Mouse (Mus musculus): Measurements from ENCODE around the gene Adk. TPM values are rescaled to one million over a fixed set of nuclear protein-coding genes. Genes with fewer than 3 reads are reported as not detected.

Adk gene
- polyA plus RNA-seq, 2 experiments, result 56.9 to 180 TPM

DNA sequence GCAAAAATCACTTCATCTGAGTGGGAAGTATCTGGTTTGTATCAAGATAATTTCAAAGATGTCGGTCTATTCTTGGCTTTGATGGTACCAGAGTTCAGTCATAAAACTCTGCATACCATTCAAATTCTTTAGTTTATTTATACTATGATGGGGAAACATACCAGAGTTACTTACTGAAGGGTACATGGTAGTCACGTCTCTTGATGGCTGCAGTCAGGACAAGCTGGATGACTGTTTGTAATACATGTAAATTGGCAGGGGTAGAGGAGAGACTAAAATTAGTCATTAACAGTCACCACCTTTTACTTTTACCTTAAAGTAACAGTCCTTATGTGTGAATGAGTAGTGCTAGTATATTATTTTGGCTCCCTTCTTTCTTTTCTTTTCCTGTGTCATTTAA lies 125.4 kb downstream of the Adk start:
- TF ChIP-seq CTCF (IDR thresholded peaks at IDR 0.05; ENCODE audit: low read depth) (no peak), EP300 (IDR thresholded peaks at IDR 0.05; ENCODE audit: low read depth) (no peak)
- DNase-seq (ENCODE audit: low read depth in 3 of 3, low spot score in 3 of 3), result no peak
- ATAC-seq (ENCODE audit: insufficient read depth), result no peak

GRCm38 (mm10) chr14:21178356-21178755 lies 126.0 kb downstream of the Adk start:
- H3K4me2 ChIP-seq (ENCODE audit: low read depth), result no peak overlapping the region
- no peak overlapping the region for H3K9ac ChIP-seq (replicated peaks)
- H3K27ac ChIP-seq, result no peak overlapping the region
- DNase-seq (ENCODE audit: low read depth in 3 of 3, low spot score in 3 of 3) (no peak), ATAC-seq (ENCODE audit: insufficient read depth) (no peak)
- H3K9me3 ChIP-seq (ENCODE audit: control insufficient read depth, low read length), result no peaks in the 10 kb centered on the region
- no peaks in the 10 kb centered on the region for H3K36me3 ChIP-seq (replicated peaks; ENCODE audit: control insufficient read depth, insufficient read depth, low read depth)
- H3K4me3 ChIP-seq (ENCODE audit: insufficient read depth in 1 of 2, low read depth in 2 of 2, low read length in 2 of 2), result no peak overlapping the region
- H3K4me1 ChIP-seq (replicated peaks; ENCODE audit: control insufficient read depth in 2 of 2, insufficient read depth in 2 of 2, low read length in 1 of 2), result no peaks in the 10 kb centered on the region
- 80% methylated on average over 6 of the region's 6 CpGs for WGBS (ENCODE audit: insufficient replicate concordance)
- H3K27me3 ChIP-seq (ENCODE audit: control insufficient read depth, insufficient read depth, low read length), result no peaks in the 10 kb centered on the region
- TF ChIP-seq EP300 (IDR thresholded peaks at IDR 0.05; ENCODE audit: low read depth) (no peak), CTCF (IDR thresholded peaks at IDR 0.05; ENCODE audit: low read depth) (no peak)

More for the DNA sequence above, 125.4 kb downstream of the Adk start:
- H3K36me3 ChIP-seq (replicated peaks; ENCODE audit: control insufficient read depth, insufficient read depth, low read depth), result no peaks in the 10 kb centered on the region
- H3K4me3 ChIP-seq (ENCODE audit: insufficient read depth in 1 of 2, low read depth in 2 of 2, low read length in 2 of 2), result no peak overlapping the region
- no peak overlapping the region for H3K9ac ChIP-seq (replicated peaks)
- no peak overlapping the region for H3K27ac ChIP-seq
- H3K9me3 ChIP-seq (ENCODE audit: control insufficient read depth, low read length), result no peaks in the 10 kb centered on the region
- 73% methylated on average over 2 of the region's 2 CpGs for WGBS (ENCODE audit: insufficient replicate concordance)
- no peak overlapping the region for H3K4me2 ChIP-seq (ENCODE audit: low read depth)
- no peaks in the 10 kb centered on the region for H3K4me1 ChIP-seq (replicated peaks; ENCODE audit: control insufficient read depth in 2 of 2, insufficient read depth in 2 of 2, low read length in 1 of 2)
- no peaks in the 10 kb centered on the region for H3K27me3 ChIP-seq (ENCODE audit: control insufficient read depth, insufficient read depth, low read length)

- H3K9ac ChIP-seq (replicated peaks), result no peak overlapping the region
- no peak overlapping the region for H3K4me2 ChIP-seq (ENCODE audit: low read depth)
- no peak overlapping the region for H3K4me3 ChIP-seq (ENCODE audit: insufficient read depth in 1 of 2, low read depth in 2 of 2, low read length in 2 of 2)
- no peak overlapping the region for H3K27ac ChIP-seq
- no peaks in the 10 kb centered on the region for H3K36me3 ChIP-seq (replicated peaks; ENCODE audit: control insufficient read depth, insufficient read depth, low read depth)
- TF ChIP-seq EP300 (IDR thresholded peaks at IDR 0.05; ENCODE audit: low read depth) (no peak), CTCF (IDR thresholded peaks at IDR 0.05; ENCODE audit: low read depth) (no peak)
- H3K4me1 ChIP-seq (replicated peaks; ENCODE audit: control insufficient read depth in 2 of 2, insufficient read depth in 2 of 2, low read length in 1 of 2), result no peaks in the 10 kb centered on the region
- no peaks in the 10 kb centered on the region for H3K27me3 ChIP-seq (ENCODE audit: control insufficient read depth, insufficient read depth, low read length)
- no peaks in the 10 kb centered on the region for H3K9me3 ChIP-seq (ENCODE audit: control insufficient read depth, low read length)
- no peak for ATAC-seq (ENCODE audit: insufficient read depth)
- no peak for DNase-seq (ENCODE audit: low read depth in 3 of 3, low spot score in 3 of 3)
- whole genome bisulfite sequencing (ENCODE audit: insufficient replicate concordance), result 50% methylated on average over 3 of the region's 3 CpGs
Measured at GRCm38 (mm10) chr14:21181053-21181452, 128.7 kb downstream of the Adk start.

DNA sequence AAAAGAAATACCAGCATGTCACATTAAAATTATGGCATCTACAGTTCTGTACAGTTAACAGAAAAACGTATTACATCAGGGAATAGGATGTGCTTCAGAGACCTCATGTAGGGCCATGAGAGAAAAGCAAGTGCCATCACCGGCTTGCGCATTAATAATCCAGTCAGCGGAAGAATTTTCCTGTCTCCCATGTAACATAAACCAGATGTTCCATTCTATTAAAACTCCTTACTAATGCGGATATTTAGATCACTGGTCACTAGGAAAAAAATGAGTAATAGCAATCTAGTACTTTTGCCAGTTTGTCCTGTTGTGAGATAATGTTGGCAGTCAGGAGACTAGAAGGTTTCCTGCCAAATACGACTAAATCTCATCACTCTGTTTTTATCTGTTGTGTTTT lies 139.6 kb downstream of the Adk start:
- Histone ChIP-seq H3K9me3 (ENCODE audit: control insufficient read depth, low read length) (no peaks in the 10 kb centered on the region), H3K27ac (no peak overlapping the region), H3K27me3 (ENCODE audit: control insufficient read depth, insufficient read depth, low read length) (no peaks in the 10 kb centered on the region), H3K4me3 (ENCODE audit: insufficient read depth in 1 of 2, low read depth in 2 of 2, low read length in 2 of 2) (no peak overlapping the region), H3K36me3 (replicated peaks; ENCODE audit: control insufficient read depth, insufficient read depth, low read depth) (no peaks in the 10 kb centered on the region), H3K4me1 (replicated peaks; ENCODE audit: control insufficient read depth in 2 of 2, insufficient read depth in 2 of 2, low read length in 1 of 2) (no peaks in the 10 kb centered on the region), H3K9ac (replicated peaks) (no peak overlapping the region), H3K4me2 (ENCODE audit: low read depth) (no peak overlapping the region)
- WGBS (ENCODE audit: insufficient replicate concordance), result 79% methylated on average over 6 of the region's 6 CpGs
- TF ChIP-seq CTCF (IDR thresholded peaks at IDR 0.05; ENCODE audit: low read depth) (no peak), EP300 (IDR thresholded peaks at IDR 0.05; ENCODE audit: low read depth) (no peak)
- DNase-seq (ENCODE audit: low read depth in 3 of 3, low spot score in 3 of 3) (no peak), ATAC-seq (ENCODE audit: insufficient read depth) (no peak)

- Histone ChIP-seq H3K27me3 (ENCODE audit: control insufficient read depth, insufficient read depth, low read length) (no peaks in the 10 kb centered on the region), H3K27ac (no peak overlapping the region), H3K4me2 (ENCODE audit: low read depth) (no peak overlapping the region), H3K4me1 (replicated peaks; ENCODE audit: control insufficient read depth in 2 of 2, insufficient read depth in 2 of 2, low read length in 1 of 2) (no peaks in the 10 kb centered on the region), H3K9ac (replicated peaks) (no peak overlapping the region), H3K9me3 (ENCODE audit: control insufficient read depth, low read length) (no peaks in the 10 kb centered on the region), H3K36me3 (replicated peaks; ENCODE audit: control insufficient read depth, insufficient read depth, low read depth) (no peaks in the 10 kb centered on the region), H3K4me3 (ENCODE audit: insufficient read depth in 1 of 2, low read depth in 2 of 2, low read length in 2 of 2) (no peak overlapping the region)
- ATAC-seq (ENCODE audit: insufficient read depth), result no peak
- no peak for TF ChIP-seq EP300 (IDR thresholded peaks at IDR 0.05; ENCODE audit: low read depth)
- no peak for TF ChIP-seq CTCF (IDR thresholded peaks at IDR 0.05; ENCODE audit: low read depth)
- no peak for DNase-seq (ENCODE audit: low read depth in 3 of 3, low spot score in 3 of 3)
- WGBS (ENCODE audit: insufficient replicate concordance), result 70% methylated on average over 3 of the region's 3 CpGs
Measured at GRCm38 (mm10) chr14:21192749-21193148, 140.4 kb downstream of the Adk start.

All from liver, embryonic 14.5 days (tissue).